Mouse (Mus musculus) G1E (cell line): ENCODE measurements around the gene Aqp3. TPM values are rescaled to one million over a fixed set of nuclear protein-coding genes. Genes with fewer than 3 reads are reported as not detected.

Source experiments
- ATAC-seq: 2 replicates; pipeline ENCODE4 v1.8.0; 2016; ENCODE audit warnings: mild to moderate bottlenecking; ENCODE audit not compliant: insufficient number of reproducible peaks, poor library complexity, low FRiP score, severe bottlenecking; ENCODE audit errors: extremely low read depth
- DNase-seq: peaks from one replicate; pipeline ENCODE4 v3.0.0; 2012; ENCODE audit warnings: low spot score
- H3K27me3 ChIP-seq: 2 replicates; pipeline ENCODE4 v1.6.1; 2012; ENCODE audit warnings: mild to moderate bottlenecking, low read length, inconsistent platforms; ENCODE audit not compliant: insufficient read depth
- H3K36me3 ChIP-seq: replicated peaks from 2 replicates; pipeline ENCODE3; 2012; ENCODE audit warnings: mild to moderate bottlenecking, inconsistent platforms
- H3K4me1 ChIP-seq: 2 replicates; pipeline ENCODE4 v1.6.1; 2012; ENCODE audit warnings: low read depth, low read length, inconsistent platforms, mixed read lengths; ENCODE audit not compliant: insufficient read depth
- H3K4me3 ChIP-seq: 2 replicates; pipeline ENCODE4 v1.5.1; 2012; ENCODE audit warnings: low read depth, mild to moderate bottlenecking, inconsistent platforms, low read length, moderate library complexity, mixed read lengths
- H3K9me3 ChIP-seq: replicated peaks from 2 replicates; pipeline ENCODE4 v1.6.1; 2012; ENCODE audit warnings: inconsistent platforms
- CTCF ChIP-seq: IDR thresholded peaks from 2 replicates; pipeline ENCODE4 v1.5.1; 2012; ENCODE audit warnings: low read depth, low read length, inconsistent platforms, mixed read lengths
- GATA1 ChIP-seq: IDR thresholded peaks from 2 replicates; pipeline ENCODE4 v1.6.1; 2012; ENCODE audit warnings: borderline replicate concordance, low read length, inconsistent platforms, mixed read lengths
- GATA2 ChIP-seq: IDR thresholded peaks from 2 replicates; pipeline ENCODE4 v1.6.1; 2012; ENCODE audit warnings: low read depth, low read length, inconsistent platforms, borderline replicate concordance
- POLR2AphosphoS5 ChIP-seq: IDR thresholded peaks from 2 replicates; pipeline ENCODE4 v1.6.1; 2012; ENCODE audit warnings: low read depth, low read length, inconsistent platforms; ENCODE audit not compliant: insufficient replicate concordance
- TAL1 ChIP-seq: conservative IDR thresholded peaks from 2 replicates; pipeline ENCODE4 v1.6.1; 2012; ENCODE audit warnings: low read depth, low read length, inconsistent platforms, mixed read lengths
- polyA plus RNA-seq: library from polyadenylated mRNA; stranded (reverse); fragments of >175 nt; gene quantifications from 2 replicates; pipeline ENCODE4 v1.2.3, GENCODE M21; 2012
- total RNA-seq, 2 experiments: library from RNA; stranded (forward) in 1 of 2; stranded (reverse) in 1 of 2; fragments of 200-1000 nt in 1 of 2; fragments of >200 nt in 1 of 2; fragmentation: Nextera tagmentation in 1 of 2; gene quantifications; 2 replicates each; pipeline ENCODE4 v1.2.3; 2014 to 2017

The Aqp3 gene
- total and polyA plus RNA-seq, 3 experiments, result 0.98 to 1.9 TPM; not detected in 1

DNA sequence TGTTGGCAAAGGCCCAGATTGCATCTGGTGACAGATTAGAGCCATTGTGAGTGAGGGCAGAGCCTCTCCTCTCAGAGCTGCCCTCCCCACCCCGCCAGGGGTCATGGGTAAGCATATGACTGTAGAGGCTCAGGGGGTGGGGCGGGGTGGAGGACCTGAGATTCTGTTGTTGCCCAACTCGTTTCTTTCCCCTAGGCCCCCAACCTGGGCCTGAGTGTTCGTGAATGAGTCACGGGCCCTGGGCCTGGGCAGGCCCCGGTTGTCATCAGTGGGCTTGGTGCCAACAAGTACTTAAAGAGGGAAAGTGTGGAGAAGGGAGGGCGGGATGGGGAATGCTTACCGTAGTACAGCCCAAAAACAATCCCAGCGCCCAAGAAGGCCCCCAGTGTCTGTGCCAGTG is 3.6 kb downstream of the Aqp3 start:
- peaks cover 16% of the 10 kb centered on the region for H3K36me3 ChIP-seq
- no peak for ATAC-seq
- no peak for DNase-seq
- peaks cover 4% of the 10 kb centered on the region; the same call in 1 of the 2 replicates for H3K27me3 ChIP-seq
- H3K4me3 ChIP-seq, result no peak overlapping the region
- H3K9me3 ChIP-seq, result no peaks in the 10 kb centered on the region
- peaks cover 64% of the 10 kb centered on the region for H3K4me1 ChIP-seq
- no peak for TF ChIP-seq TAL1
- no peak for TF ChIP-seq CTCF
- TF ChIP-seq GATA1, result no peak
- TF ChIP-seq POLR2AphosphoS5, result no peak
- TF ChIP-seq GATA2, result no peak

DNA sequence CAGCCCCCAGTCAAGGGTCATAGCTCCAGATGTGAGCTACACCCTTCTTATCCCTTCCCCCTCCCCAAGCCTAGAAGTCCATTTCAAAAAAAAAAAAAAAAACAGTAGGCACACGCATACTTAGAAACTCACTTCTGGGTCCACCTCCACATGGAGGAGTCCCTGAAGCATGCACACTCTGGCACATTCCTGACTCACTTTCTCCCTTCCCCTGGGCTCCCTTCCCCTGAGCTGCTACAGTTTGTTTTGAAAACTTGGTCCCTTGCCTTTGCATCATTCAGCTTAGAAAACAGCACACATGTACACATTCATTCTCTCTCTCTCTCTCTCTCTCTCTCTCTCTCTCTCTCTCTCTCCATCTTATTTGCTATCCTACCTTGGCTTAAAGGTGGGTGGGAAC is 5.0 kb downstream of the Aqp3 start:
- ATAC-seq (no peak), DNase-seq (no peak)
- H3K27me3 ChIP-seq, result no peaks in the 10 kb centered on the region
- no peaks in the 10 kb centered on the region for H3K9me3 ChIP-seq
- no peak overlapping the region for H3K4me3 ChIP-seq
- TF ChIP-seq CTCF (no peak), GATA1 (no peak), TAL1 (no peak), GATA2 (no peak), POLR2AphosphoS5 (no peak)
- peaks cover 16% of the 10 kb centered on the region for H3K36me3 ChIP-seq
- peaks cover 69% of the 10 kb centered on the region for H3K4me1 ChIP-seq

DNA sequence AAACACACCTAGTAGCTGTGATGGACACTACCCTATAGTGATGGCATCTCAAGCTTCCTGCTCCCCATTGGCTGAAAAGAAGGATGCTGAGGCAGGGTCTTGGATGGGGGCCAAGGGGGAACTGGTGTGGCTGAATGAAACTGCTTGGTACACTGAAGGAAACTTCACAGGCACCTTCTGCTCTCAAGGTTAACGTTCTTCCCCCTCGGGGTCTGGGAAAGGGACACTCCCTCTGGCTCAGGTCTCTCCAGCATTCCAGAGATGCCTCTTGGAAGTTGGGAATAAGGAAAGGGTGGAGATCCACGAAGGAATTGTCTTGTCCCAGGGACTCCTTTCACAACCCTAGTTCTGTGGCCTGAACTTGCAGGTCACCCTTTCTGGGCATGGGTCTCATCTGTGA is 6.6 kb downstream of the Aqp3 start:
- Histone ChIP-seq H3K4me1 (peaks cover 69% of the 10 kb centered on the region), H3K9me3 (no peaks in the 10 kb centered on the region), H3K36me3 (peaks cover 16% of the 10 kb centered on the region), H3K4me3 (no peak overlapping the region), H3K27me3 (no peaks in the 10 kb centered on the region)
- ATAC-seq, result no peak
- DNase-seq, result no peak
- TF ChIP-seq TAL1 (no peak), CTCF (no peak), GATA1 (no peak), POLR2AphosphoS5 (no peak)

DNA sequence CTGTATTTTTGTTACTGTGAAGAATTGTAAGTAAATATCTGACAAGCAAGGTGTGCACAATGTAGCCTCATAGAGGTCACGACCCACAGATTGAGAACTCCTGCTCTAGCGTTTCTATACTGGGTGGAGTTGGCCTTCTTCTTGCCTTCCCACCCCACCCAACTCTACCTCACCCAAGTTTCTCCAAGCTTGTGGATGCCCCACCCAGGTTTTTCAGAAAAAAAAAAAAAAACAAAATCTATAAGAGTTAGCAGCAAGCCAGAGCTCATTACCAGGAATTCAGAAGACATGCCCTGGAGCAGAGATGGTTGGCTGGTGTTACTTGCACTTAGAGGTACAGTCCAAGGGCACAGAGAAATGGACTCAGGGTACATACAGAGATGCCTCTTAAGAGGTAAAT is 8.3 kb downstream of the Aqp3 start:
- H3K36me3 ChIP-seq, result peaks cover 12% of the 10 kb centered on the region
- H3K27me3 ChIP-seq, result no peaks in the 10 kb centered on the region
- DNase-seq (no peak), ATAC-seq (no peak)
- no peaks in the 10 kb centered on the region for H3K9me3 ChIP-seq
- TF ChIP-seq CTCF, result no peak
- no peak for TF ChIP-seq GATA2
- TF ChIP-seq TAL1, result no peak
- no peak for TF ChIP-seq GATA1
- no peak for TF ChIP-seq POLR2AphosphoS5
- H3K4me1 ChIP-seq, result peaks cover 64% of the 10 kb centered on the region
- no peak overlapping the region for H3K4me3 ChIP-seq

DNA sequence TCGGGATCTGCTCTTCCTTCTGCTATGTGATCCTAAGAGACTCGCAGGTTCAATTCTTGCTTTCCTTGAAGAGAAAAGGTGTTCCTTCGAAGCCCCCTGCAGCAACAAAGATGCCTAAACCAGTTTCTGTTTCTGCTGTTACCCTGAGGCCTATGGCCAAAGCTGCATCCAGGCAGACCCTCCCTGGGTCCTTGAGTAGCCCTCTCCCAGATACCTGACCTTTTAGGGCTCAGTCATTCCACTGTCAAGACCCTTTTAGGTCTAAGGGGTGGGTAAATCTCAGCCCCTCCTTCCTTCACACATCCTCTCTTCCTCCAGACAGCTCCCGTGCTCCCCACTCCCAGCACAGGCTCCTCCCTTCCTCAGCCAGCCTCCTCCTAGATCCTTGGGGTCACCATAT is 8.8 kb downstream of the Aqp3 start:
- H3K36me3 ChIP-seq, result peaks cover 10% of the 10 kb centered on the region
- no peak for ATAC-seq
- no peak for TF ChIP-seq TAL1
- no peak for TF ChIP-seq GATA2
- no peak for TF ChIP-seq GATA1
- no peak for TF ChIP-seq CTCF
- no peak for TF ChIP-seq POLR2AphosphoS5
- H3K27me3 ChIP-seq, result no peaks in the 10 kb centered on the region
- H3K9me3 ChIP-seq, result no peaks in the 10 kb centered on the region
- peaks cover 64% of the 10 kb centered on the region for H3K4me1 ChIP-seq
- DNase-seq, result no peak
- no peak overlapping the region for H3K4me3 ChIP-seq

DNA sequence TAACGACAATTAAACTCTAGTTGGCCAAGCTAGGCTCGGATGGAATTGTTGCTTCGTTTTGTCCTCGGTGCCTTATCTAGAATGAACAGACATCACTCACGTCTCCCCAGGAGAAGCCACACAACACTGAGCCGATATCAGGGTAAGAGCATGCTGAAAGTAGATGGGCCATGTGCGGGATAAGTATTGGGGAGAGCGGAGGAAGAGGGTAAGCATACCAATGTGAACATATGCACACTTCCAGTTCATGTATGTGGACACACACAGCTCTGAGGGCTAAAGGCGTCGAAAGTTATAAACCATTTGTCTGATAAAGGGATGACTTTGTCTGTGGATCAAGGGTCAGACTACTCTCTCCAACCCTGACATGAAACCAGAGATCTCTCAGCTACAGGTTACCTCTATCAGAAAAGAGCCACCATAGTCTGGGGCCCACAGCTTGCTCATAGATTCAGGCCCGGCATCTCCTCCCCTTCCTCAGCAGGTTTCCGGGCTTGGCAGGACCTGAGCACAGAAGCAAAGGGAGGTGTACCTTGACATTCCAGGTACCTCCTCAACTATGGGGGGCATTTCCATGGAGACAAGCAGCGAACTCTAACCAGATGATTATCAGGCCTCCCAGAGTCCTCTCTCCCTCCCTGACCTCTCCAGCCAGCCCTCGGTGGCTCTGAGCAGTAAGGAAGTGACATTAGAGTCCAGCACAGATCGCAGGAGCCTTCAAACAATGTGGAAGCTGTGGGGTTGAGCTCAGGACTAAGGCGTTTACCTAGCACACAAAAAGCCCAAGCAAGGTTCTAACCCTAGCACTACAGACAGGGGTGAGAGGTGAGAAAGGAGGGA is 10.3 kb downstream of the Aqp3 start:
- ATAC-seq, result peak; percentile 70
- no peaks in the 10 kb centered on the region for H3K27me3 ChIP-seq
- H3K36me3 ChIP-seq, result no peaks in the 10 kb centered on the region
- H3K9me3 ChIP-seq, result no peaks in the 10 kb centered on the region
- H3K4me1 ChIP-seq, result peaks cover 72% of the 10 kb centered on the region
- TF ChIP-seq GATA2 (no peak), GATA1 (no peak), TAL1 (peak; percentile 81), CTCF (no peak)
- peak; percentile 52 for DNase-seq
- peak overlapping the region; percentile 13; the same call in 1 of the 2 replicates for H3K4me3 ChIP-seq
